27 mouse cellular contexts compared by ENCODE assay signal in genomic region chr4:137097246-137097983, GRCm38 (mm10). TPM values are rescaled to one million over a fixed set of nuclear protein-coding genes. Genes with fewer than 3 reads are reported as not detected.
A peak's percentile ranks its signal among the peaks of the same experiment; 100 is the strongest.
DNase-seq lines count a peak whose midpoint lies in the region; ATAC-seq and TF ChIP-seq lines count a peak whose summit lies in the region.
"Had no signal": no experiment of that assay in that cellular context is flagged by ENCODE, and none has a peak within 500 bp of the region (broad histone marks: within the 10 kb centered on the region; RNA-seq: fewer than 3 reads in every experiment).

No protein-coding gene starts in this region.

- no peak overlapping the region for H3K4me2 ChIP-seq in lung, postnatal 0 days (replicated peaks; ENCODE audit: low read depth, low read length)
- H3K4me2 ChIP-seq in embryonic facial prominence, embryonic 15.5 days (replicated peaks) = 0 out of 2 replicates have a peak overlapping the region, but pooled peaks have one; percentile 1
- H3K4me2 ChIP-seq in stomach, embryonic 15.5 days = no peak overlapping the region
- H3K4me2 ChIP-seq: heart, embryonic 15.5 days; kidney, embryonic 15.5 days; lung, embryonic 15.5 days; midbrain, embryonic 12.5 days; neural tube, embryonic 13.5 days had no signal

- no peak for TF ChIP-seq POLR2A in lung, adult 2 months (IDR thresholded peaks at IDR 0.05; ENCODE audit: borderline replicate concordance, extremely low read depth, low read depth, low read length)

- H3K27ac ChIP-seq in lung, postnatal 0 days (ENCODE audit: low read length) = no peak overlapping the region
- H3K27ac ChIP-seq in embryonic facial prominence, embryonic 15.5 days (replicated peaks) = 0 out of 2 replicates have a peak overlapping the region, but pooled peaks have one; percentile 28
- H3K27ac ChIP-seq in stomach, embryonic 15.5 days = no peak overlapping the region
- H3K27ac ChIP-seq: heart, embryonic 10.5 days; heart, embryonic 15.5 days; kidney, embryonic 15.5 days; layer of hippocampus, adult 2 months; lung, embryonic 15.5 days; midbrain, embryonic 12.5 days; neural tube, embryonic 13.5 days had no signal

- no peaks in the 10 kb centered on the region for H3K4me1 ChIP-seq in lung, postnatal 0 days (ENCODE audit: insufficient read depth, low read depth, low read length)
- no peaks in the 10 kb centered on the region for H3K4me1 ChIP-seq in lung, adult 2 months (ENCODE audit: control insufficient read depth, insufficient read depth, low read length)
- peaks cover 19% of the 10 kb centered on the region for H3K4me1 ChIP-seq in embryonic facial prominence, embryonic 15.5 days
- H3K4me1 ChIP-seq in stomach, embryonic 15.5 days = 0 out of 2 replicates have a peak, but pooled peaks cover 6% of the 10 kb centered on the region
- H3K4me1 ChIP-seq: kidney, embryonic 15.5 days; lung, embryonic 15.5 days had no signal

- TF ChIP-seq EP300 in lung, postnatal 0 days (IDR thresholded peaks at IDR 0.05) = peak; percentile 83

- H3K9ac ChIP-seq in lung, postnatal 0 days (replicated peaks; ENCODE audit: low read depth) = no peak overlapping the region
- no peak overlapping the region for H3K9ac ChIP-seq in embryonic facial prominence, embryonic 15.5 days
- no peak overlapping the region for H3K9ac ChIP-seq in stomach, embryonic 15.5 days
- H3K9ac ChIP-seq: forebrain, postnatal 0 days; heart, embryonic 15.5 days; kidney, embryonic 15.5 days; lung, embryonic 15.5 days; midbrain, embryonic 12.5 days; neural tube, embryonic 13.5 days had no signal

- H3K27me3 ChIP-seq in lung, postnatal 0 days (replicated peaks; ENCODE audit: insufficient read depth, low read length) = 0 out of 2 replicates have a peak, but pooled peaks cover 7% of the 10 kb centered on the region
- H3K27me3 ChIP-seq in embryonic facial prominence, embryonic 15.5 days = no peaks in the 10 kb centered on the region
- H3K27me3 ChIP-seq in stomach, embryonic 15.5 days (replicated peaks) = no peaks in the 10 kb centered on the region
- H3K27me3 ChIP-seq: kidney, embryonic 15.5 days; neural tube, embryonic 13.5 days had no signal

- no peaks in the 10 kb centered on the region for H3K36me3 ChIP-seq in lung, postnatal 0 days (ENCODE audit: insufficient read depth, low read length)
- no peaks in the 10 kb centered on the region for H3K36me3 ChIP-seq in embryonic facial prominence, embryonic 15.5 days
- no peaks in the 10 kb centered on the region for H3K36me3 ChIP-seq in stomach, embryonic 15.5 days
- H3K36me3 ChIP-seq: heart, embryonic 10.5 days; heart, embryonic 15.5 days; kidney, embryonic 15.5 days; lung, embryonic 15.5 days; midbrain, embryonic 12.5 days; neural tube, embryonic 13.5 days had no signal

- TF ChIP-seq CTCF in lung, postnatal 0 days (IDR thresholded peaks at IDR 0.05) = no peak
- TF ChIP-seq CTCF in lung, adult 2 months (IDR thresholded peaks at IDR 0.05; ENCODE audit: insufficient read depth, low read length) = no peak

- peak; percentile 13 for DNase-seq in gastrocnemius, postnatal 25 days
- no peak for DNase-seq in gastrocnemius, adult 18-20 months (ENCODE audit: low spot score)
- DNase-seq in lung, postnatal 0 days (ENCODE audit: low spot score) = no peak
- no peak for DNase-seq in lung, adult 2 months
- DNase-seq in layer of hippocampus, adult 9-10 months (ENCODE audit: low spot score) = no peak
- no peak for DNase-seq in layer of hippocampus, adult 11-12 months (ENCODE audit: low spot score)
- DNase-seq: adrenal gland, postnatal 36 days; B cell, adult 2 months; cerebellum, adult 9-10 months; forebrain, postnatal 0 days; gastrocnemius, postnatal 10 days; kidney, adult 18-20 months; kidney, postnatal 25 days; lung, postnatal 36 days; thymus, adult 2 months; thymus, postnatal 36 days had no signal

- 47% methylated on average over 17 of the region's 17 CpGs for WGBS in lung, postnatal 0 days
- WGBS in lung, adult 2 months = 51% methylated on average over 17 of the region's 17 CpGs
- WGBS in embryonic facial prominence, embryonic 15.5 days = 51% methylated on average over 17 of the region's 17 CpGs
- WGBS in stomach, embryonic 15.5 days = 58% methylated on average over 17 of the region's 17 CpGs

- H3K4me3 ChIP-seq in lung, postnatal 0 days (ENCODE audit: low read depth, low read length) = no peak overlapping the region
- no peak overlapping the region for H3K4me3 ChIP-seq in lung, adult 2 months (replicated peaks; ENCODE audit: extremely low read depth, low read depth, low read length)
- no peak overlapping the region for H3K4me3 ChIP-seq in embryonic facial prominence, embryonic 15.5 days (replicated peaks)
- H3K4me3 ChIP-seq in stomach, embryonic 15.5 days (replicated peaks) = no peak overlapping the region
- H3K4me3 ChIP-seq: erythroblast, embryonic 14.5 days; heart, embryonic 15.5 days; kidney, embryonic 15.5 days; layer of hippocampus, adult 2 months; lung, embryonic 15.5 days; midbrain, embryonic 12.5 days; neural tube, embryonic 13.5 days had no signal

- no peaks in the 10 kb centered on the region for H3K9me3 ChIP-seq in lung, postnatal 0 days (ENCODE audit: low read length)
- 0 out of 2 replicates have a peak, but pooled peaks cover under 1% of the 10 kb centered on the region for H3K9me3 ChIP-seq in embryonic facial prominence, embryonic 15.5 days (replicated peaks)
- no peaks in the 10 kb centered on the region for H3K9me3 ChIP-seq in stomach, embryonic 15.5 days
- H3K9me3 ChIP-seq: heart, embryonic 10.5 days; heart, embryonic 15.5 days; kidney, embryonic 15.5 days; lung, embryonic 15.5 days; midbrain, embryonic 12.5 days had no signal

- peak; percentile 41; the same call in 1 of the 2 replicates for ATAC-seq in lung, postnatal 0 days
- ATAC-seq in embryonic facial prominence, embryonic 15.5 days (ENCODE audit: insufficient number of reproducible peaks, low FRiP score, low TSS enrichment, low read depth) = no peak
- ATAC-seq in stomach, embryonic 15.5 days (ENCODE audit: insufficient read depth, low FRiP score, low read depth) = peak; percentile 59; the same call in 1 of the 2 replicates
- ATAC-seq: forebrain, postnatal 0 days; hindbrain, embryonic 16.5 days had no signal

RNA-seq across cellular contexts. Expression of gene Zbtb40, which starts 48.8 kb away (rescaled TPM):
- 1 to 10 TPM; 6.5 to 7.6 TPM for total RNA-seq in gastrocnemius, postnatal 25 days (2021)
- total RNA-seq in gastrocnemius, adult 18-20 months (2021) = 1 to 10 TPM; 7.9 to 8.1 TPM
- 1.3 and 1.6 TPM in 2 replicates for polyA plus RNA-seq in lung, postnatal 0 days (2015; fragmentation: Nextera tagmentation; extraction: Ambion mirVana)
- polyA plus RNA-seq in lung, adult 2 months (2012; rRNA removed) = 9.4 and 10.2 TPM in 2 replicates
- polyA plus RNA-seq in embryonic facial prominence, embryonic 15.5 days (2015; fragmentation: Nextera tagmentation; extraction: Ambion mirVana) = 4.5 and 4.6 TPM in 2 replicates
- polyA plus RNA-seq in stomach, embryonic 15.5 days (2015; fragmentation: Nextera tagmentation; extraction: Ambion mirVana) = 3.5 and 3.9 TPM in 2 replicates
